Mouse (Mus musculus) embryonic facial prominence, embryonic 11.5 days (tissue): ENCODE measurements around the gene Mfsd14a. TPM values are rescaled to one million over a fixed set of nuclear protein-coding genes. Genes with fewer than 3 reads are reported as not detected.

ENCODE experiments used
- ATAC-seq: fragments of 200-750 bp; cut with Nextera tagmentation; replicated peaks from 2 replicates; pipeline ENCODE4 v1.8.0; 2017; ENCODE audit warnings: low read depth; ENCODE audit not compliant: insufficient number of reproducible peaks, low FRiP score, low TSS enrichment
- DNase-seq: peaks from one replicate; pipeline ENCODE4 v3.0.0-alpha.2; 2015; ENCODE audit warnings: low spot score
- H3K27ac ChIP-seq: fragments of 300-500 bp; sonication (generic); replicated peaks from 2 replicates; pipeline ENCODE4 v1.5.1; 2014; ENCODE audit warnings: mild to moderate bottlenecking, low read depth, low read length, control low read depth
- H3K27me3 ChIP-seq: fragments of 300-500 bp; sonication (generic); 2 replicates; pipeline ENCODE4 v1.6.1; 2014; ENCODE audit warnings: mild to moderate bottlenecking, low read length, moderate library complexity, mixed read lengths; ENCODE audit not compliant: control insufficient read depth, insufficient read depth
- H3K36me3 ChIP-seq: fragments of 300-500 bp; sonication (generic); replicated peaks from 2 replicates; pipeline ENCODE4 v1.6.1; 2014; ENCODE audit warnings: low read depth, mild to moderate bottlenecking, low read length, moderate library complexity, mixed read lengths; ENCODE audit not compliant: control insufficient read depth, insufficient read depth
- H3K4me1 ChIP-seq: fragments of 300-500 bp; sonication (generic); 2 replicates; pipeline ENCODE4 v1.6.1; 2014; ENCODE audit warnings: low read length, mixed read lengths; ENCODE audit not compliant: control insufficient read depth, insufficient read depth
- H3K4me2 ChIP-seq: fragments of 300-500 bp; sonication (generic); 2 replicates; pipeline ENCODE4 v1.6.1; 2014; ENCODE audit warnings: low read depth, mild to moderate bottlenecking, control low read depth, low read length, moderate library complexity
- H3K4me3 ChIP-seq: fragments of 300-500 bp; sonication (generic); 2 replicates; pipeline ENCODE4 v1.5.1; 2014; ENCODE audit warnings: low read depth, low read length, control low read depth
- H3K9ac ChIP-seq: fragments of 300-500 bp; sonication (generic); replicated peaks from 2 replicates; pipeline ENCODE4 v1.6.1; 2014; ENCODE audit warnings: mild to moderate bottlenecking, control low read depth, low read length
- H3K9me3 ChIP-seq: fragments of 300-500 bp; sonication (generic); replicated peaks from 2 replicates; pipeline ENCODE4 v1.6.1; 2016; ENCODE audit warnings: mild to moderate bottlenecking, low read length, inconsistent platforms, mixed read lengths; ENCODE audit not compliant: control insufficient read depth
- WGBS: fragments of 180-500 bp; shearing (Covaris S2); extraction: QIAGEN DNeasy Blood & Tissue Kit; methylation state at CpG from one replicate; pipeline ENCODE4 v1.1.7; 2014; 5-methylcytosine and 5-hydroxymethylcytosine counted together
- polyA plus RNA-seq: library from polyadenylated mRNA; unstranded; fragments of >200 nt; fragmentation: Nextera tagmentation; extraction: Ambion mirVana; gene quantifications from 2 replicates; pipeline ENCODE4 v1.2.1, GENCODE M21; 2014

Mfsd14a gene
- polyA plus RNA-seq, 1 experiment from 2014 or later: 105 TPM

- H3K4me1 ChIP-seq: no peaks in the 10 kb centered on the region
- no peak overlapping the region for H3K9ac ChIP-seq
- peaks cover 6% of the 10 kb centered on the region for H3K36me3 ChIP-seq
- H3K9me3 ChIP-seq: no peaks in the 10 kb centered on the region
- H3K4me3 ChIP-seq: no peak overlapping the region
- H3K27me3 ChIP-seq: no peaks in the 10 kb centered on the region
- 82% methylated on average over 2 of the region's 2 CpGs for WGBS
- DNase-seq (no peak), ATAC-seq (no peak)
- H3K27ac ChIP-seq: no peak overlapping the region
- H3K4me2 ChIP-seq: no peak overlapping the region
Measured at GRCm38 (mm10) chr3:116642373-116642772, 20.1 kb downstream of the Mfsd14a start.

- Histone ChIP-seq H3K4me2 (no peak overlapping the region), H3K27ac (no peak overlapping the region), H3K9ac (no peak overlapping the region), H3K4me1 (no peaks in the 10 kb centered on the region), H3K27me3 (no peaks in the 10 kb centered on the region), H3K4me3 (no peak overlapping the region), H3K36me3 (peaks cover 6% of the 10 kb centered on the region), H3K9me3 (no peaks in the 10 kb centered on the region)
- ATAC-seq (no peak), DNase-seq (no peak)
- WGBS: 93% methylated on average over 6 of the region's 6 CpGs
Measured at GRCm38 (mm10) chr3:116641811-116642371, 20.6 kb downstream of the Mfsd14a start.

- Histone ChIP-seq H3K4me2 (no peak overlapping the region), H3K4me1 (no peaks in the 10 kb centered on the region), H3K4me3 (no peak overlapping the region), H3K9ac (no peak overlapping the region), H3K9me3 (no peaks in the 10 kb centered on the region), H3K27me3 (no peaks in the 10 kb centered on the region), H3K36me3 (peaks cover 6% of the 10 kb centered on the region), H3K27ac (no peak overlapping the region)
- no peak for ATAC-seq
- 91% methylated on average over 1 of the region's 1 CpGs for WGBS
- no peak for DNase-seq
Measured at GRCm38 (mm10) chr3:116640024-116640423, 22.5 kb downstream of the Mfsd14a start.

GRCm38 (mm10) chr3:116638572-116638971 lies 23.9 kb downstream of the Mfsd14a start:
- Histone ChIP-seq H3K27me3 (no peaks in the 10 kb centered on the region), H3K9me3 (no peaks in the 10 kb centered on the region), H3K4me2 (no peak overlapping the region), H3K4me1 (no peaks in the 10 kb centered on the region), H3K4me3 (no peak overlapping the region), H3K27ac (no peak overlapping the region), H3K9ac (no peak overlapping the region), H3K36me3 (peaks cover 6% of the 10 kb centered on the region)
- ATAC-seq: no peak
- WGBS: 92% methylated on average over 7 of the region's 7 CpGs
- no peak for DNase-seq

- H3K9ac ChIP-seq: no peak overlapping the region
- H3K4me2 ChIP-seq: no peak overlapping the region
- no peaks in the 10 kb centered on the region for H3K27me3 ChIP-seq
- H3K9me3 ChIP-seq: no peaks in the 10 kb centered on the region
- no peak overlapping the region for H3K27ac ChIP-seq
- DNase-seq: no peak
- H3K4me3 ChIP-seq: no peak overlapping the region
- WGBS: 89% methylated on average over 9 of the region's 9 CpGs
- no peak for ATAC-seq
- no peaks in the 10 kb centered on the region for H3K4me1 ChIP-seq
- peaks cover 6% of the 10 kb centered on the region for H3K36me3 ChIP-seq
Measured at GRCm38 (mm10) chr3:116637693-116638476, 24.6 kb downstream of the Mfsd14a start.

GRCm38 (mm10) chr3:116635799-116636198 lies 26.7 kb downstream of the Mfsd14a start:
- Histone ChIP-seq H3K36me3 (peaks cover 3% of the 10 kb centered on the region), H3K9me3 (no peaks in the 10 kb centered on the region)
- WGBS: 76% methylated on average over 5 of the region's 5 CpGs

GRCm38 (mm10) chr3:116634853-116635252 lies 27.6 kb downstream of the Mfsd14a start:
- no peak overlapping the region for H3K4me2 ChIP-seq
- WGBS: 93% methylated on average over 8 of the region's 8 CpGs
- DNase-seq: no peak
- H3K9me3 ChIP-seq: no peaks in the 10 kb centered on the region
- H3K9ac ChIP-seq: no peak overlapping the region
- ATAC-seq: no peak
- H3K36me3 ChIP-seq: peaks cover 3% of the 10 kb centered on the region
- H3K27me3 ChIP-seq: no peaks in the 10 kb centered on the region
- no peaks in the 10 kb centered on the region for H3K4me1 ChIP-seq
- no peak overlapping the region for H3K27ac ChIP-seq
- H3K4me3 ChIP-seq: no peak overlapping the region

More at GRCm38 (mm10) chr3:116635799-116636198, 26.7 kb downstream of the Mfsd14a start:
- Histone ChIP-seq H3K27me3 (no peaks in the 10 kb centered on the region), H3K4me3 (no peak overlapping the region), H3K4me1 (no peaks in the 10 kb centered on the region), H3K4me2 (no peak overlapping the region), H3K9ac (no peak overlapping the region), H3K27ac (no peak overlapping the region)
- no peak for DNase-seq
- no peak for ATAC-seq

GRCm38 (mm10) chr3:116634091-116634490 lies 28.4 kb downstream of the Mfsd14a start:
- H3K4me3 ChIP-seq: no peak overlapping the region
- H3K4me1 ChIP-seq: no peaks in the 10 kb centered on the region
- peaks cover 3% of the 10 kb centered on the region for H3K36me3 ChIP-seq
- ATAC-seq (no peak), DNase-seq (no peak)
- no peak overlapping the region for H3K27ac ChIP-seq
- H3K27me3 ChIP-seq: no peaks in the 10 kb centered on the region
- no peak overlapping the region for H3K4me2 ChIP-seq
- 91% methylated on average over 3 of the region's 3 CpGs for WGBS
- H3K9me3 ChIP-seq: no peaks in the 10 kb centered on the region
- H3K9ac ChIP-seq: no peak overlapping the region
